Mouse (Mus musculus) regulatory T cell (primary cell): ENCODE measurements around the gene Efna2.
"Not testable (repeated sequence)": the region's sequence is repeated elsewhere in the genome, so short reads cannot be mapped to it uniquely, and the experiment has no call there.

Experiments
- in situ Hi-C: fragments of 300-600 bp; cut with MboI, MseI; formaldehyde crosslinking; loops from one replicate; pipeline ENCODE4 v1.15.1; 2025; ENCODE audit warnings: high pct_unique_total_duplicates

Gene Efna2

GRCm38 (mm10) chr10:80187739-80188138 lies 8.5 kb downstream of the Efna2 start:
- in situ Hi-C loops: no loop called here

DNA sequence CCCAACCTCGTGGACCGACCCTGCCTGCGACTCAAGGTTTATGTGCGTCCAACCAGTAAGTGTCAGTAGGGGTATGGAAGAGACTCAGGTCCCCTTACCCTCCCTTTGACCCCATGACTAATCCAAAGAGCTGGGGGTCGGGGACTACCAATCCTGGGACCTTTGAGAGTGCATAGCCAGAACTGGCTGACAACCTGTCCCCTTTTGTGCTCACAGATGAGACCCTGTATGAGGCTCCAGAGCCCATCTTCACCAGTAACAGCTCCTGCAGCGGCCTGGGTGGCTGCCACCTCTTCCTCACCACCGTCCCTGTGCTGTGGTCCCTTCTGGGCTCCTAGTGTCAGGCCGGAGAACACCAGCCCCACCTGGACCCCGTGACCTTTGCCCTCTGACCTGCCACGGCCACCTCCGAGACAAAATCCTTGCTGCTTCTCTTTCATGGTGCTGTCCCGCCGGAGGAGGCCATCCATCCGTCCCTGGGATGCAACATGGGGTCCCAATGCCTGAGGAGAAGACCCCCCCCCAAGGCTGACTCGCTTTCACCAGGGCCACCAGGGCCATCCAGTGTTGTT lies 9.3 kb downstream of the Efna2 start:
- in situ Hi-C loops: no loop called here

- in situ Hi-C loops: loop anchor here (10.0 kb wide), 1 partner anchor 835 kb away; the partner anchor contains the start of gene Diras1
Observed at GRCm38 (mm10) chr10:80189999-80190398, 10.7 kb downstream of the Efna2 start.

GRCm38 (mm10) chr10:80190491-80191051 lies 11.3 kb downstream of the Efna2 start:
- in situ Hi-C loops: loop anchor here (10.0 kb wide), 1 partner anchor 834 kb away; the partner anchor contains the start of gene Diras1

DNA sequence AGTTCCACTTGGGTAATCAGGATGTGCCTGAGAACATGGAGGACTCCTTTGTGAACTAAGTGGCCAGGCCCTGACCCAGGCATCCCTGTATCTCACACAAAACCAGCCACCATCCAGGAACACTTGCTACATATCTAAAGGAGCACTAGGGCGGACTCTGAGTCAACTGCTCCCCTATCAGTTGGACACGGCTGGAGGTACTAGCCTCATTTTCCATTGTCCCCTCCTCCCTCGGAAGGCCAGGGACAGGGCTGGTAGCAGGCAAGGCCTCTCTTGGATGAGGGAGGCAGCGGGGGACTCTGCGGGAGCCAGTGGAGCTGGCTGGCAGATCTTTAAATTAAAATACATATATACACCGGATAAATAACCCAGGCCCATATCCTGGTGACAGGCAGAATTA lies 14.7 kb downstream of the Efna2 start:
- in situ Hi-C loops: loop anchor here (10.0 kb wide), 1 partner anchor 831 kb away; the partner anchor contains the start of gene Diras1

DNA sequence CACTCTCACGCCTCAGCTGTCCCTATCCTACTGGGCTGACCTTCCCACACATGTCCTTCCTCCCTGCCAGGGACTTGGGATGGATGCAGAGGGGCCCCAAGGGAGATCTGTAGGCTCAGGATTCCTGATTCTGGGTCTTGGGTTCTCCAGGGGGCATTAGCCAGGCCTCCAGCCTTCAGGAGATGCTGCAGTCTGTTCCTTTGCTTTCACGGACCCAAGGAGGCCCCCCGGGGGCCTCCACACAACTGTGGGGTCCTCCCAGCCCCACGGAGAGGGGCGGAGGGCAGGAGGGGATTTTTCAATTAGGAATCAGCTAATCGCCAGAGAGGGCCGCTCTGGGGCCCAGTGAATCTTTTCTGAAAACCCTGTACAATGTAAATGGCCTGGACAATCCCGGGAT lies 15.2 kb downstream of the Efna2 start:
- in situ Hi-C loops: loop anchor here (10.0 kb wide), 1 partner anchor 830 kb away; the partner anchor contains the start of gene Diras1

- in situ Hi-C loops: loop anchor here (10.0 kb wide), 1 partner anchor 829 kb away; the partner anchor contains the start of gene Diras1
Observed at GRCm38 (mm10) chr10:80196167-80196566, 16.9 kb downstream of the Efna2 start.

- in situ Hi-C loops: loop anchor here (10.0 kb wide), 1 partner anchor 828 kb away; the partner anchor contains the start of gene Diras1
Observed at GRCm38 (mm10) chr10:80196778-80197581, 17.7 kb downstream of the Efna2 start.

- in situ Hi-C loops: loop anchor here (10.0 kb wide), 1 partner anchor 825 kb away; the partner anchor contains the start of gene Diras1
Observed at GRCm38 (mm10) chr10:80199440-80200008, 20.2 kb downstream of the Efna2 start.

DNA sequence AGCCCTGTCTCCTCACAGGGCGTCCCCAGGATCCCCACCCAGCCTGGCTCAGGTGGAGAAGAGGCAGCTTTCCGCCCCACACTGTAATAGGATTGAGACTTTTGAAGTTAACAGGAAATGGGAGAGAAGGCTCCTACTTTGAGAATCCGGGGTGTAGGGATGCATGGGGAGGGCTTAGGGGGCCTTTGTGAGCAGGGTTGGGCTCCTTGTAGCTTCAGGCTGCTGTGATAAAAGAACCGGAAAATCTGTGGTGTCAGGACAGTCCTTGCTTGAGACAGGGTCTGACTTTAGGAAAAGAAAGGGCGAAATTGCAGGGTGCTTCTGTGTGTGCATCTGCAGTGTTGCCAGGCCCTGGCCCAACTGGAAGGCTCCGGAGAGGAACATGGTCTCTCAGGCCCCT lies 21.2 kb downstream of the Efna2 start:
- in situ Hi-C loops: no loop called here

DNA sequence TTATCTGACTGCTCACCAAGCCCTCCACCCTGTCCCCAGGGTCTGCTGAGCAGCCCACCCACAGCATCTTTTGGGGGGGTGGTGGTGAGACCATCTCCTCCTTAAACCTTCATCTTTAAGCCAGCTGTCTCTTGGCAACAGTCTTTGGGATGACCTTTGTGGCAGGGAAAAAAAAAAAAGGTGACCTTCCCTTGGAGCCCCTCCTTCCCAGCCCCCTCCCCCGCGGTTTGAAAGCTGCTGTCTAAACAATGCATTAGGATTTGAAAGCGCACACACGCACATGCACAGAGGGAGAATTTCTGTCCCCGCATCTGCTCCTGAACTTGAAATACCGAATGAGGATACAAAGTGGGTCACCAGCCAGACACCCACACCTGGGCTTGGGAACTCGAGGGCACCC lies 24.8 kb downstream of the Efna2 start:
- in situ Hi-C loops: no loop called here

GRCm38 (mm10) chr10:80207201-80207600 lies 27.9 kb downstream of the Efna2 start:
- in situ Hi-C loops: no loop called here

- in situ Hi-C loops: no loop called here
Observed at GRCm38 (mm10) chr10:80207676-80208075, 28.4 kb downstream of the Efna2 start.

DNA sequence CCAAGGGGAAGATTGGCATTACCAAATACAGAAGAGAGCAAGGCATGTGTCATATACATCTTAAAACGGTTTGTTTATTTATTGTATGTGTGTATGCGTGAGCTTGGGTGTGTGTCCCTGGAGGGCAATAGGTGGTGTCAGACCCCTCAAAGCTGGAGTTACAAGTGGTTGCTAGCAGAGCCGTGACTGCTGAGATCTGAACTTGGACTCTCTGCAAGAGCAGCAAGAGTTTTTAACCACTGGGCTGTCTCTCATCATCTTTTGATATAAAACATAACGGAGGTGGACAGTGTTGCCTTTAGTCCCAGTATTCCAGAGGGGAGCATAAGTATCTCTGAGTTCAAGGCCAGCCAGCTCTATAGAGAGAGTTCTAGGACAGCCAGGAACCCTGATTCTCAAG lies 29.0 kb downstream of the Efna2 start:
- in situ Hi-C loops: no loop called here

DNA sequence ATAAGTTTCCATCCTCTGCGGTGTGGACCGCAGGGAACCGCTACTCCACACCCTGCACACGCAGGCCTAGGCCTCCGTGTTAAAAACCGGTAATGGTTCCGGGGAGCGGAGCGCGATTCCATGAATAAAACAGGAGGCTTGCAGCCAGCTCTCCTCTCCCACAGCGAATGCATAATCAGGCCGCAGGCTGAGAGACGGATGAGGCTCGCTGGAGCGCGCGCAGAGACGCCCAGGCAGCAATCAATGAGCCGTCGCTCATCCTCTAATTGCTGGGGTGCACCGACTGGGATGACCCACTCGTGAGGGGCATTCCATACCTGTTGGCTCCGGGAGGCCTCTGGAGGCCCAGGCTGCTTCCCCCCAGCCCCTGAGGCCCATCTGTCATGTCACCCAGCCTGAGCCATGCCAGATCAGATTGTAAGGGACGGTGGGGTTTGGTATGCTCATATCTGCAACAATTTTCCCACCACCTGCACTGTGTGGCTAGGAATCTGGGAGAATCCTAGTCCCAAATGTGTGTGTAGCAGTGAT lies 29.6 kb downstream of the Efna2 start:
- in situ Hi-C loops: no loop called here

GRCm38 (mm10) chr10:80211547-80212103 lies 32.3 kb downstream of the Efna2 start:
- in situ Hi-C loops: not testable (repeated sequence)

DNA sequence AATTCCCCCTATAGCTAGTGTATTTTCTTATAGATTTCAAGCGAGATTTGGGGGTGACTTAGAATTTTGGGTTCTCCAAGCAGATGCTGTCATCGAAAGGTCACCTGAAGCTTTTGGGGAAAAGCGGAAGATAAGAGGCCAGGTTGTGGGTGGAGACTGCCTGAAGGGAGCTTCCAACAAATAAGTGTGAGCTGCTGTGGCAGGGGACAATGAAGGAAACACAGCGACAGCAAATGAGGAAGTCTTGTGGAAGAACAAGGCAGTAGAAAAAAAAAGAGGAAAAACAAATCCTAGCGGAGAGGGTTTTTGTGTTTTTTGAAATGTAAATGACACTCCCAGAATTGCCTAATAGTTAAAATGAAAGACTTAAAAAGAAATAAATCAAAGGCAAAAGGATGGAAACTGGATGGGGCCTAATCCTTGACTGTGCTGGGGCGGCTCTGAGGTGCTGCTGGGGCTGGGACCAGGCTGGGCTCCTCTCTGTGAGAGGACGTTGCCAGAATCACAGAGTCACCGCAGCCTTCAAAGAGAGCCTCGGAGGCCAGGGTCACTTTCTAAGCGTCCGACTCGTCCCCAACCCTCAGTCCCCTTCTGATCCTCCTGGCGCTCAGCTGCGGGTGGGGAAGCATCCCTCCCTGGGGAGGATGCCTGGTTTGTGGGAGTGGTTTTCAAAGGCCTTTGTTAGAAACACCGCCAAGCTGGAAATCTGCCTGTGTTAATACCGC lies 35.9 kb downstream of the Efna2 start:
- in situ Hi-C loops: no loop called here

- in situ Hi-C loops: no loop called here
Observed at GRCm38 (mm10) chr10:80220676-80221075, 41.4 kb downstream of the Efna2 start.

DNA sequence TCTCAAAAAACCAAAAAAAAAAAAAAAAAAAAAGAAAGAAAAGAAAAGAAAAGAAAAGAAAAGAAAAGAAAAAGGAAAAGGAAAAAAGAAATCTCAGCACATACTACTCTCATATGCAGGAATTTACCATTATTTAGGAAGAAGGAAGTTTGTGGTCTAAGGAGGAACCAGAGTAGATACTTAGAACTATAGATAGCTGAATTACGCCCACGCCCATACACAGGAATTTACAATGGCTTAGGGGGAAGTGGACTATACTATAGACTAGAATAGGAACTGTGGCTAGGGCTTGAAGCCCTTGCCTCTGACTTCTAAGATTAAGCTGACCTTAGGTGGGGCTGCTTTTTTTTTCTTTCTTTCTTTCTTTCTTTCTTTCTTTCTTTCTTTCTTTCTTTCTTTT lies 43.9 kb downstream of the Efna2 start:
- in situ Hi-C loops: not testable (repeated sequence)

GRCm38 (mm10) chr10:80226071-80226415 lies 46.8 kb downstream of the Efna2 start:
- in situ Hi-C loops: no loop called here
